Mouse (Mus musculus): ENCODE measurements around the gene Itga2.

- no peak for TF ChIP-seq GATA1 (IDR thresholded peaks at IDR 0.05; ENCODE audit: low read length)
- TF ChIP-seq TAL1 (IDR thresholded peaks at IDR 0.05; ENCODE audit: low read length): no peak
These were observed 99.1 kb downstream of the Itga2 start for GRCm38 (mm10) chr13:114832761-114833160.
